Mouse (Mus musculus) left cerebral cortex, adult 9 months (tissue): ENCODE data around the gene Il34.
A peak's percentile ranks its signal among the peaks of the same experiment; 100 is the strongest.

Experiments
- DNase-seq, 2 experiments: peaks; one replicate each; pipeline ENCODE4 v3.0.0; 2022; ENCODE audit warnings: low spot score in 2 of 2

The Il34 gene

DNA sequence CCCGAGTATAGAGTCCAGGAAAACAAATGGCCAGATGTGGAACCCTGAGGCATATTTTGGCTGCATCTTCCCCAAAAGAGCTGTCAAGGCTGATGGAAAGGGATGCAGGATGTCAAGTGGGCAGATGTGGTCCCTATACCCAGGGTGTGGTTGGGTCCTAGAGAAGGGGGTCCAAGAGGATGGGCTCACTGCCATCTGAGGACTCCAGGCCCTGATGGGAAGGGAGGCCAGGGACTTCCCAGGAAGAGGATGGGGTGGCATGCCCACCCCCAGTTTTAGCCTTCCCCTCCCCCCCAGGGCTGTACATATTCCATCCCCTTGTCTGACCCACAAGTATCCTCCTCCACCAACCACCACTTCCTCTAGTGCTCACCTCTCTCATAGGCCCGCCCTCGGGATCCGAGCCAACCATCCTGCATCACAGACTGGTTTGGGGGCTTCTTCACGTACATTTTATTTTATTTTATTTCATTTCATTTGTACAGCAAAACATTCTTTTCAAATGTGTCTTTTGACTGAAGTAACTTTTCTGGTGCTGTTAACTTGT lies 65.0 kb downstream of the Il34 start:
- no peak for DNase-seq

DNA sequence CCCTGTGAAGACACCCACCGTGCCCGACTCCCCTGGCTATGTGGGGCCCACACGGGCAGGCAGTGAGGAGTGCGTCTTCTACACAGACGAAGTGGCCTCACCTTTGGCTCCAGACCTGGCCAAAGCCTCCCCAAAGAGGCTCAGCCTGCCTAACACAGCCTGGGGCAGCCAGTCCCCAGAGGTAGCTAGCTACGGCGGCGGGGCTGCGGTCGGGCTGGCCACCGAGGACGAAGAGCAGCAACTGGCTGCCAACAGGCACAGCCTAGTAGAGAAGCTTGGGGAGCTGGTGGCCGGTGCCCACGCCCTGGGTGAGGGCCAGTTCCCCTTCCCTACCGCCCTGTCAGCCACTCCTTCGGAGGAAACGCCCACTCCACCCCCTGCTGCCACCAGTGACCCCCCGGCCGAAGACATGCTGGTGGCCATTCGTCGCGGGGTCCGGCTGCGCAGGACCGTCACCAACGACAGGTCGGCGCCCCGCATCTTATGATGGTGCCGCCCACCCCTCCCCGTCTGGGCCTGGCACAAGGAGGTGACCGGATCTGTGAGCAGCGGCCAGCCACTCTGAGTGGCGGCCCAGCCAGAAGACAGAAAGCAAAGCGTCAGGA lies 67.0 kb downstream of the Il34 start:
- DNase-seq, result no peak

- DNase-seq, result no peak
Observed at GRCm38 (mm10) chr8:110733036-110733435, 72.7 kb downstream of the Il34 start.

GRCm38 (mm10) chr8:110731346-110731859 lies 74.3 kb downstream of the Il34 start:
- no peak for DNase-seq

- no peak for DNase-seq
Observed at GRCm38 (mm10) chr8:110726893-110727292, 78.8 kb downstream of the Il34 start.

DNA sequence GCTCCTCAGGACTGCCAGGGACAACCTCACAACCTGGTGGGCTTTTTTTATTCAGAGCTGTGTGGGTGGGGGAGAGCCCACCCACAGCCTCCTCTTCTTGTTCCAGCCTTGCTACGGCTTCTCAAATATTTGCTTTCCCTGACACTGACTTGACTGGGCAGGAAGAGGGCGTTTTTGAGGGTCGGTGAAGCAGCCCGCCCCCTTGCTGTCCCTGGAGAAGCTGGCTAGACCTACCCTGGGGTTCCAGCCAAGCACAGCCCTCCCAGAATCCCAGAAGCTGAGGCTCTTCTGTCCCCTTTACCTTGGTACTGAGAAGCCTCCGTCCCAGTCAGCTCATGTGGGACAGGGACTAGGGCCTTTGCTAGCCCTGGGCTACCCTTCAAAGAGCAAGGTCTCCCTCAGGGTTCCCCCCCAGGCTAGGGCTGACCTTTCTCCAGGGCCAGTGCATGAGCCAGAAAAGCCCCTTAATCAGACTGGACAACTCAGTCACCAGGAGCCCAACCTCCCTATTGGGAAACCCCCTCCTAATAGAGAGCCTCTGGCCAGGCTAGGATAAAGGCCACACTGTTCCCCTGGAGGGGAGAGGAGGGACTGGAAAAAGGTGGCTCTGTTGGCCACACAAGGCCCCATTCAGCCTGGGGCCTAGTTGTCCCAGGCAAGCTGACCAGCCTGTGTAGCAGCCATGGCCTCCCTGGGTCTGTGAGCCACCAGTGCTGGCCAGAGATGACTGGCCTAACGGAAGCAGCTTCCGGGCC lies 80.5 kb downstream of the Il34 start:
- DNase-seq, result peak; percentile 60 to 74

- DNase-seq, result no peak
Observed at GRCm38 (mm10) chr8:110724493-110724892, 81.2 kb downstream of the Il34 start.

DNA sequence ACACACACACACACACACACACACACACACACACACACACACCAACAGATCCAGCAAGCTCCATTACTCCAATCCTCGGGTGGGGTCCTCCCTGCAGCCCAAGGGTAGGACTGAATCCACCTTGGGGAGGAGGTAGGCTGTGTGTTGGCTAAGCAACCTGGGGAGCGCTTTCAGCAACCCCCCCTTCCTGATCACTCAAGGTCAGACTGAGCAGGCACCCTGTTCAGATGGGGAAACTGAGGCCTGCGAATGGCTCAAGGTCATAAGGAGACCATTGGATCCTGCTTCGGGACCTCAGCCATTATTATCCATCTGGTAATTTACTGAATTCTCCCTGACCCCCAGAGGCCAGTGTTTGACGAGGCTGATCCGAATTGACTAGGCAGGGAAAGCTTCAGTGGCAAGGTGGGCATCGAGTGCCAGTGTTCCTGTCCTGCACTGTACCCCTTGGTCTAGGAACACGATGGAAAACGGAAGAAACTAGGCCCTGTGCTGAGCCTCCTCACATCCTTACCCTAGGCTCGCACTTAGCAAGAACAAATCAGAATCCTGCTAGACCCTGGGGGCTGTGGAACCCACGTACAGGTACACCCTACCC lies 83.2 kb downstream of the Il34 start:
- no peak for DNase-seq

- DNase-seq, result no peak
Observed at GRCm38 (mm10) chr8:110721606-110722413, 83.9 kb downstream of the Il34 start.

DNA sequence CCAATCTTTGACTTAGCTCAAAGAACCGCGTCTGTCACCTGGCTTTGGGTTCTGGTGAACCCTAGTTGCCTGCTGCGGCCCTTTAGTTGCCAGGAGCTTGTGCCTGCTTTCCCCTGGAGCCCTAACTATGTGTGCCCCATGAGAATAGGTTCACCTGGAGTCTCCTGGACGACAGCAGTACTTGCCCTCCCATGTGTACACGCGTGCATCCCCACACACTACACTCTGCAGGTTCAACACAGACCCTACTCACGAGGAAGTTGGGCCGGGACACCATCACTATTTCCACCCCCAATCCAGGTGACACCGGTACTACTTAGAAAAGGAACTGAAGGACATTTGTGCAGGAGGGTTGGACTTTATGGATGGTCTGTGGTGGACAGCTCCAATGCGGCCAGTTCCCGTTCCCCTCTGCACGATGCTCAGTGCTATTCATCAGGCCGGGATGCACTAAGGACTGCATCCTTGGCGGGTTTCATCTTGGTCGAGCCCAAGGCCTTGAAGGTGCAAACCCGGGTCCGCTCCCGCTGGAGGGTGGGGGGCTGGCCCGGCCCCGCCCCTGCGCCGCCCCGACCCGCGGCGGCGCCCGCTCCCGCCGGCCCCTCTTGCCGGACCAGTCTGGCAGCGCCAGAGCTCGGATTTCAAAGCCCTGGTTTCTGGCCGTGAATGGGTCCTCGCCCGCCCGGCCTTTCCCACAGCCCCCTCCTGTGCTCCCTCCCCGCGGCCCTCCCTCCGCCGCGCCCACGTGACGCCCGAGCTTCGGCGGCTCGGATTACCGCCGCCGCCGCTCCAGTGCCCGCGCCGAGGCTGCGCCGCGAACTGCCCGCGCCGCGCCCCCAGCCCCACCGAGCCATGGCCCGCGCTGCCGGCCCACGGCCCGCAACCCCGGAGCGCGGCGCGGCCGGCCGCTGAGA lies 84.8 kb downstream of the Il34 start, which contains the start of gene Mtss1l:
Gene Mtss1l (plus strand): TSS at position 792 of the 914 bp plus-strand sequence.
- peak in 1 of 2 experiments; percentile 65 for DNase-seq

- no peak for DNase-seq
Observed at GRCm38 (mm10) chr8:110719898-110720653, 85.6 kb downstream of the Il34 start.

DNA sequence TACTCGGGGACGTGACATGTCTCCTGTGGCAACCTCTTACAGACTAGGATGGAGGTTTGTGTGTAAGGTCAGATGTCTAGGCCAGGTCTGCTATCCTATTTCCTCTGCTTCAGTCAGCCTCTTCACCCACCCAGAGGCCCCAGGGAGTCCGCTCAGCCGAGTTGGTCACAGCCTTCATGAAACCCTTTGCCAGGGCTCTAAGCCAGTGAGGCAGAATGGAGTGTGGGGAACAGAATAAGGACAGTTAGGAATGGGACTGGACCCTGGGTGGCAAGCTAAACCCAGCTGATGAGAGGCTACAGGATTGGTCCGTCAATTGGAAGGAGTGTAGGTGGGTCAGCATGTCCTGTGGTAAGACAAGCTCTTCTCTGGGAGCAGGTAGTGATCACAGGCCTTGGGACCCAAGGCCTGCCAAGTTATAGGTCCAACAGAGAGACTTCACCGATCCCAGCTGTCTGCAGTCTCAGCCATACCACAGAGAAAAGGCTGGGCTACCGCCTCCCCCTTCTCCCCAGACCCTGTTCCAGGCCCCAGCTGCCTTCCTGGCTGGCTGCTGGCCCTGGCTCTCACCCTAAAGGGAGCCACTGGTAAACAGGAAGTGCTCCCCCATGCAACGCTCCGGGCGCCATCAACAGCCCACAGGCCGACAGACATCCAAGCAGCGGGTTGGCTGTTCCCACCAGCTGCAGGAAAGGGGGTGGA lies 86.6 kb downstream of the Il34 start:
- DNase-seq, result no peak

DNA sequence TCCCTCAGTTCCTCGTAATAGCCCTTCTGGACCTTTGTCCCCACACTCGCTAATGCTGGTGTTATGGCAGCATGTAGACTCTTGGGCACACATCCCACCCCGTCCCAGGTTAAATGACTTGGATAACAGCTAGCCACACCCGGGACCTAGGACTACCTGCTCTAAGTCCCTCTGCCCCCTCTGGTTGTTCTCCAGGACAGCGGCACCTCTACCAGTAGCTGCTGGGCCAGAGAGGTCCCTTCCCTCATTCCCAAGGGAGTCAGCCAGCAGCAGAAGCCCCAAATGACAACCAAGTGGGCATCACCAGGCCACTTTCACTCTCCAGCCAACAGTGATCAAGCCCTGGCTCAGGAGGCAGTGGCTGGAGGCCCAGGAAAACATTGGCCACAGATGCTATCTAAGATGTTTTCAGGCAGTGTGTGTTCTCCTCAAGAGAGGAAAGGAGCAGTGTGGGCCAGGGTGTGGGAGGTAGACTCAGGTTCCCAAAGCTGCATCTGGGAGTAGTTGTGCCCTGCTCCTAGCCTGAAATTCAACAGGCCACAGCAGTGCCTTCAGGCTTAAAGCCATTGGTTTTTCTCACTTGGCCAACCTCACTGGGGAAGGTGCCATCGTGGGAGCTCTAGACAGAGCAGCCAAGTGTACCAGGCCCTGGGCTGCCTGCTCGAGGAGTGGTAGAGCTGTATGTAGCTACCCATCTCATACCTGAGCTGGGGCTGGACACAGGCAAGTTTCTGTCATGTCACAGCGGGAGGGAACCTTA lies 87.3 kb downstream of the Il34 start:
- DNase-seq, result no peak

DNA sequence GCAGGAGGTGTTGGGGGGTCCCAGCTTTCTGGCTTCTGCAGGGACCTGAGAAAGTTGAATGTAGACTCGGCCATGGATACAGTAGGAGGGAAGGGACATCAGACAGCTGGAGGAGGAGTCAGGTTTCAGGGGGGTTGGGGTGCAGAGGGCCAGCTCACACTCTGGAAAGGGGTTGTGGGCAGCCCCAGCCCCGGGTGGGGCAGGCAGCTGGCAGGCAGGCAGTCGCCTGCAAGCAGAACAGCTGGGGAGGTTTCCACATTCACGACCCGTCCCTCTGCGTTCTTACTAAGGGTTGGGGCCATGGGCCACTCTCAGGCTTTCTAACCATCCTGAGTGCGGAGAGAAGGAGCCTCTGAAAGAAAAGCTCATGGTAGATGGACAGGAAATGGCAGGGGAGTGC lies 88.6 kb downstream of the Il34 start:
- no peak for DNase-seq

DNA sequence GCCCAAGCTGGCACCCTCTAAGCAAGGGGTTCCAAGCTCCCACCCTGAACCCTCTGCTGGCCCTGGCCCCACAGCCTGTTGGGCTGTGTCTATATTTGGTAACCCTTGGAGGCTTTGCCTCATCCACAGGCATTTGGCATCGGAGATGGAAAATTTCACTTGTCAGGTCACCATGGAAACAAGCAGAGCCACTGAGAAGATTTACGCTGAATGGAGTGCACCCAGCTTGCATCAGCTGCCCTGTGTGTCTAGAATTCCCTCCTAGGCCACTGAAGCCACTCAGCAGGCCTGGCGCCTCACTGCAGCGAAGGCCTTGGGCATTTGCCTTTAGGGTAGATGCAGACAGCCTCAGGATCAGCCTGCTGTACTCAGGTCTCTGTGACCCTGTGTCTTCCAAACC lies 89.6 kb downstream of the Il34 start:
- DNase-seq, result peak; percentile 77 to 82

DNA sequence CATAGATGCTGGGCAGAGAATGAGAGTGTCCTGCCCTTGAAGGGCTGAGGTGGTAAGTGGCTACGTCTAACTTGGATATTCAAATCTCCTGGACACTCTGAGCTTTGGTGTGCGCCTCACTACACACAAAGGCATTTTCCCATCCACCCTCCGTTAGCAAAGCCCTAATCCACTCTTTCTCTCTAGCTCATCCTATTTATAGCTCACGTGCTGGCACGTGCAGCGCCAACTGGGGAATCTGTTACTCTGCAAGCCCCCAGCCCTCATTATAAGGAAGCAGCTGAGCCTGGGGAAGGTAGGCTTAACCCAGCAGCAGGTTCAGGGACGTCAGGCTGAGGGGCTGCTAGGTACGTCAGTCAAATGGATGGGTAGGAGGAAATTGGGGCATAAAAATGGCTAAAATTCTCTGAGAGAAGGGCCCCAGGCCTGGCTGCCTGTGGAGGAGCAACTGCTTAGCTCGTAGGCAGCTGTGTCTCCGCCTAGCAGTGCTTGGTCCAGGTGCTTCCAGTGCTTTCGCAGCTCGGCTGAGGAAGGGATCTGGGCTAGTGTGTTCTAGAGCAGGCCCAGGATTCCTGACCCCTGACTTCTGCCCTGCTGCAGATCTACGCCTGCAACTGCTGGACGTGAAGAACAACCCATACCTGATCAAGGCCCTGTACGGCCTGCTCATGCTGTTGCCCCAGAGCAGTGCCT lies 90.8 kb downstream of the Il34 start:
- DNase-seq, result no peak

DNA sequence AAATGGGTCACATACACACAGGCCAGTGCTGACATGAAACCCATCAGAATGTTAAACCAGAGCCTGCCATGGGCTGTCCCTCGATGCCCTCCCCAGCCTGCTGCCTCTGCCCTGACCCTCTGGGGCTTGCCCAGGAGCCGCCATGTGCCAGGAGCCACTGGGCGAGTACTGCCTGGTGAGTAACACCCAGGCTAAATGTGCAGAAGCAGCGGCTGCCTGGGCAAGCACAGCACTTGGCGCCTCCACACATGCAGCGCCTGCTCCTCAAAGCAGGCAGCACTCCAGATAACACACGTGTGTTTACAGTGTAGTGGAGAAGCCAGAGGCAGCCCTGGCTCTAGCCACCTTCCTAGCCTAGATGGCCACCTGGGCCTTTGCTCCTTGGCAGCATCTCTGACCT lies 92.7 kb downstream of the Il34 start:
- DNase-seq, result no peak
